Mouse (Mus musculus) CD8-positive naive resting alpha-beta T cell, adult 57 days (primary cell): ENCODE data around the gene Pi4kb. TPM values are rescaled to one million over a fixed set of nuclear protein-coding genes. Genes with fewer than 3 reads are reported as not detected.

Experiments
- total RNA-seq: library from RNA; stranded (reverse); gene quantifications from one replicate; pipeline ENCODE4 v1.2.4, GENCODE M21; 2023

Pi4kb gene
- total RNA-seq: 39.0 TPM

DNA sequence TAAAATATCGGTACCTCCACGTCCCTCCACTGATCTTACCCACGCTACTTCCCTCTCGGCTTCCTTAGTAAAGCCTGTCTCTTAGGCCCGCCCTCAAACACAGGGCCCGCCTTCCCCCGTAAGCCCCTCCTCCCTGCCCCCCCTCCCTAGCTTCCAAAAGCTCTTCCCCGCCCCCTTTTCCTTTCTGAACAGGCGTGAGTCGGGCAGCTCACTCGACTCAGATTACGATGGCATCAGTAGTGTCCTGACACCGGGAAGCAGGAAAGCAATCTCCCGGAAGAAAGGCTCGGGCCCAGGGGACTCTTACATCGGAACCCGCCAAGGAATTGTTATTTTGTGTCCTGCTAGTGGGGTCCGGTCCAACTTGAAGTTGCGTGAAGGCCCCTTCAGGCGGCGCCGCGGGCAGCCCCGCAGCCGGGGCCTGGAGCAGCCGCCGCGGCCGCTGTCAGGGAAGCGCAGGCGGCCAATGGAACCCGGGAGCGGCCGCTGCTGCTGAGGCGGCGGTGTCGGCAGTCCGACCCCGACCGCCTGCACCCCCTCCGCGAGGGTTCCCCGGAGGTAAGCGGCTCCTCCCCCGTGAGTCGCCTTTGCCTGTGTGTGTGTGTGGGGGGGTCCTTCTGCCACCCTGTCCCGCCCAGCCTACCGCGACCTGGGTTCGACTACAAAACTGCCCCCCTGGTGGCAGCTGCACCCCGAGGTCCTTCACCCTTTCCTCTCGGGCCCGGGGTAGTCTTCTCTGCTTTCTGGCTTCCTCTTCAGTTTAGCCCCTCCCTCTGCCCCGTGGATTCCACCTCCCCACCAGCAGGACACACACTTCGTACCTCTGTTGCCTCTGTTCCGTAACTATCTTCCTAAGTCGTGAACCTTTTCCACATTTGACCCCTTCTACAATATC, at the start of gene Pi4kb:
TSS of gene Pi4kb (plus strand) at position 204 of the 895 bp plus-strand sequence.

DNA sequence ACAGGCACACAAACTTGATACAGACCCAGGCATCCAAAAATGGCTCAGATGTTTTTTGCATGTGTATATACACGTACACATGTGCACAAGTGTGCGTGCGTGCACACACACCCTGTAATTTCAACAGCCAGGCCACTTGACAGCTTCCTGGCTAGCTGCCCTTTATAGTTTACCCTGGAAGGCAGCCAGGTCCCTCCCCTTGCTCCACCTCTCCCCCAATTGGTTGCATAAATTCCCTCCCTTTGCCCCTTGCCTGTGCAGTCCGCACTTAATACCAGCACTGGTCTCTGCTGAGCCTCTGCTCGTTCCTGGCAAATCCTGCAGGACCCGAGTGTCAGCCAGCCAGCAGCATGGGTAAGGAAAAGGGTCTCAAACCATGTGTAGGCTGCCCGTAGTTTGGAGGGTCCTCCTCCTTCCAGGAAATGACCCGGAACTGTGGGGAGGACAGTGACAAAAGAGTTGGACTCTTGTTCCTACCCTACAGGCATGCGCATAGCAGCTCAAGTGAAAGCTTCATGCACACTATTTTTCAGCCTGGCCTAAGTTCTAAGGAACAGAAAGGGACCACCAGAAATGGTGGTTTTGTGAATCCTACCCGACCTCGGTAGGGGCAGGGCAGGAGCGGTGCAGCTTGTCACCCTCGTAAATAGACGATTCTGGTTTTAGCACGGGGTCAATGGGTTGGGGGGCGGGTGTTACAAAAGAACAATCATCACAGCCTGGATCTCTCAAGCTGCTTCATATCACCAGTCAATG, 41.5 kb upstream of the Pi4kb start, which contains the start of gene Selenbp1:
TSS of gene Selenbp1 (plus strand) at position 248 of the 756 bp plus-strand sequence.

DNA sequence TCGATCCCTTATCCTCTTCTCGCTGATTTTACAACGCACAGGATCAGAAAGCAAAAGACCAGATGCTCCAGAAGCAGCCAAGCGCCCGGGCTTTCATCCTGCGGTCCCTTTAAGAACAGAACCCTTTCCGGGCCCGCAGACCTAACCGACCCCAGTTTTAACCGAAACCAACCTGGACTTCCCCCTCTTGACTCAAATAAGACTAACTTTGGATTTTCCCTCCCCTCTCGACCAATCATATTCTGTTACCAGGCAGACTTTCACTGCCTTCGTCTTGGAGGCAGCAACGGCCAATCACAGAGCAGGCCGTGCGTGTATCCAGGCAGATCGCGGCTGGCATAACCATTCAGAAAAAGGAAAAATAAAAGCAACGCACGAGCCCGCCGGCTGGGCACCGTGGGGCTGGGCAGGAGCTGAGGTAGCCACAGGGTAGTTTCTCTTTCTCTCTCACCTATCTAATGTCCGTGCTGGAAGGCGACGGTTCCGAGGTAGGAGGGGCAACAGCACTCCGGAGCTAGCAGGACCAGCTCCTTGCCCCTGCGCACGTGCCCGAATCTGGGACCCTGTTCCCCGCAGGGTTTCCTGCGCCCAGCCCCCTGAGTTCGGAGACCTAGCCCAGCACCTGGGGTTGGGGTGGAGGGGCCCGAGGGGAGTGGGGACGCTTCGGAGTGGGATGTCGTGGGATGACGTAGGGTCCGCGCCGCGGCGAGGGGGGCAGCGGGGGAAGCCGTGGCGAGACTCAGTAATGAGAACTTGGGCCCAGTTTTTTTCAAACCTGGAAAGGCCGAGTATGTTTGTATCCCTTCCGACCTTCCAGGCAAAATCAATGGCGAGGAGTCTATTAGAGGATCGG, 20.5 kb upstream of the Pi4kb start, which contains the start of gene Rfx5:
TSS of gene Rfx5 (plus strand) at position 312 of the 853 bp plus-strand sequence.

DNA sequence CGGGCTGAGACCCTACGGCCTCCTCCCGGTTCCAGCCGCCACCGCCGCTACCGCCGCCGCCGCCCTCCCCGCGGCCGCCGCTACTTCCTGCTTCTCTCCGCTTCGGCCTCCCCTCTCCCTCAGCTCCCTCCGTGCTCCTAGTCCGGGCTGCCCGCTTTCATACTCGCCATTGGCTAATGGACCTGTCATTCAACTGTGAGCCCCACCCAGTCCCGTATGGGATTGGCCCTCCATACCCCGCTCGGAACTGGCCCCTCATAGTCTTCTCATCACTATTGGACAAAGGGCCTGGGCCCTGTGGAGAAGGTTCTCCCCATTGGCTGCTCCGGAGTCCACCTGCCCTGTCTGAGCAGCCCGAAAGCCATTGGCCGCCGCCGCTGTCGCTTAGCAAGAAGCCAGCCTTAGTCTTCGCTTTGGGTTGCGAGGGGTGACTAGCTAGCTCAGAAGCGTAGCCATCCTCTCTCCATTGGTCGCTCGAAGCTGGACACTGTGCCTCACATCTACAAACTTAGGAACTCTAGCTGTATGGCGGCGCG, 40.9 kb downstream of the Pi4kb start, which contains the start of gene Zfp687:
TSS of gene Zfp687 (minus strand) at position 112 of the 536 bp plus-strand sequence.

DNA sequence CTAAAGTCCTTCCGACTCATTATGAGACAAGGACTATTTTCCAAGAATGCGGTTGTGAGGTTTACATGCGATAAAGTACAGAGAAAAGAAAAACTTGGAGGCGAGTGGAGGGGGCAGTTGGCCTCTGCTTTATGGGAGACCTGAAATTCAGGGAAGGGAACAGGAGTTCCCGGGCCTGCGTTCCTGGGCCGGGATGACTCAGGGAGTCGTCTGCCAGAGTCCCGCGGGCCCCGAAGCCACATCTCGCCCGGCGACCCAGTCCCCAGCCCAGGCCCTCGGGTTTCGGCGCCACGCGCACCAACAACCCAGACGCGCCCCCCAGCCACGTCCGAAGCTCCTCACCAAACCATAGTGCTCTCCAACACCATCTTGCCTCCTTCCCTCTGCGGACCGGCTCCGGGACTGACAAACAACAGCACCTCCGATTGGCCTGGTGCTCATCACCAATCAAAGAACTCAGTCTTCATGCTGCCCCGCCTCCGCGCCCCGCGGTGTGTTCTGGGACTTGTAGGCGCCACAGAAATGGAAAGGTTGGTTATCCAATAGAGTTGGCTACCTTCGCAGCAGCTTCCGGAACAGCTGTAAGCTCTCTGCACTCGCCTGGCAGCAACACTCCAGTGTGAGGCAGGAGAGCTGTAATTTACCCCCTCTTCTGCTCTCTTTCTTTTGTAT, 67.8 kb downstream of the Pi4kb start, which contains the start of gene Psmd4:
TSS of gene Psmd4 (minus strand) at position 449 of the 672 bp plus-strand sequence.

Other genes starting within 250 kb of the Pi4kb start
- gene Cgn, start 188.2 kb upstream of the Pi4kb start, total RNA-seq: 1.4 TPM
- 74.0 TPM for gene Pogz, start 137.2 kb upstream of the Pi4kb start, total RNA-seq
- 195 TPM for gene Psmb4, start 87.8 kb upstream of the Pi4kb start, total RNA-seq
- 1.2 TPM for gene Selenbp1, start 41.7 kb upstream of the Pi4kb start, total RNA-seq
- 28.3 TPM for gene Rfx5, start 20.7 kb upstream of the Pi4kb start, total RNA-seq
- 51.4 TPM for gene Zfp687, start 40.7 kb downstream of the Pi4kb start, total RNA-seq
- 127 TPM for gene Psmd4, start 67.9 kb downstream of the Pi4kb start, total RNA-seq
- 54.4 TPM for gene Pip5k1a, start 132.2 kb downstream of the Pi4kb start, total RNA-seq
- 48.9 TPM for gene Vps72, start 136.3 kb downstream of the Pi4kb start, total RNA-seq
- 2.5 TPM for gene Tmod4, start 149.7 kb downstream of the Pi4kb start, total RNA-seq
- gene Scnm1, start 159.3 kb downstream of the Pi4kb start, total RNA-seq: 99.1 TPM
- 5.1 TPM for gene Lysmd1, start 159.4 kb downstream of the Pi4kb start, total RNA-seq
- gene Tnfaip8l2, start 167.6 kb downstream of the Pi4kb start, total RNA-seq: 73.5 TPM
- 2.2 TPM for gene Sema6c, start 185.7 kb downstream of the Pi4kb start, total RNA-seq
- gene Gabpb2, start 243.2 kb downstream of the Pi4kb start, total RNA-seq: 79.5 TPM